Mouse (Mus musculus) cerebellum, adult 11 months (tissue): ENCODE data around the gene Zfp324.

Experiments
- DNase-seq: peaks from one replicate; pipeline ENCODE4 v3.0.0; 2022

Gene Zfp324

GRCm38 (mm10) chr7:12970906-12971305 lies 5.3 kb downstream of the Zfp324 start:
- no peak for DNase-seq

- peak; percentile 99 for DNase-seq
Measured at GRCm38 (mm10) chr7:12977682-12978389, 12.2 kb downstream of the Zfp324 start, which contains the start of gene Zfp446. TSS of gene Zfp446 (plus strand) at chr7:12977848.

- DNase-seq = peak; percentile 39
Measured at GRCm38 (mm10) chr7:12978931-12979722, 13.5 kb downstream of the Zfp324 start.

GRCm38 (mm10) chr7:12979776-12980175 lies 14.1 kb downstream of the Zfp324 start:
- DNase-seq = no peak

- no peak for DNase-seq
Measured at GRCm38 (mm10) chr7:12980291-12980690, 14.7 kb downstream of the Zfp324 start.

- no peak for DNase-seq
Measured at GRCm38 (mm10) chr7:12985724-12986123, 20.1 kb downstream of the Zfp324 start.

GRCm38 (mm10) chr7:12986906-12987305 lies 21.3 kb downstream of the Zfp324 start:
- DNase-seq = no peak

- DNase-seq = no peak
Measured at GRCm38 (mm10) chr7:12987409-12988189, 22.0 kb downstream of the Zfp324 start.

GRCm38 (mm10) chr7:12992222-12992621 lies 26.6 kb downstream of the Zfp324 start:
- no peak for DNase-seq

- no peak for DNase-seq
Measured at GRCm38 (mm10) chr7:12993148-12993547, 27.5 kb downstream of the Zfp324 start.

- DNase-seq = no peak
Measured at GRCm38 (mm10) chr7:12995862-12996261, 30.2 kb downstream of the Zfp324 start.

- no peak for DNase-seq
Measured at GRCm38 (mm10) chr7:12997230-12997629, 31.6 kb downstream of the Zfp324 start.

GRCm38 (mm10) chr7:12998053-12998452 lies 32.4 kb downstream of the Zfp324 start, which contains the start of gene Slc27a5:
TSS of gene Slc27a5 (minus strand) at chr7:12998192.
- DNase-seq = no peak

- DNase-seq = no peak
Measured at GRCm38 (mm10) chr7:12998851-12999250, 33.2 kb downstream of the Zfp324 start, which contains the start of gene Trim28. TSS of gene Trim28 (plus strand) at chr7:12999114.

GRCm38 (mm10) chr7:13001584-13001983 lies 35.9 kb downstream of the Zfp324 start:
- no peak for DNase-seq

GRCm38 (mm10) chr7:13003380-13003779 lies 37.7 kb downstream of the Zfp324 start:
- DNase-seq = no peak

- no peak for DNase-seq
Measured at GRCm38 (mm10) chr7:13006011-13006410, 40.4 kb downstream of the Zfp324 start.

GRCm38 (mm10) chr7:13006531-13006930 lies 40.9 kb downstream of the Zfp324 start:
- DNase-seq = no peak

- DNase-seq = no peak
Measured at GRCm38 (mm10) chr7:13007341-13008092, 41.9 kb downstream of the Zfp324 start.

- peak; percentile 92 for DNase-seq
Measured at GRCm38 (mm10) chr7:13009143-13010004, 43.7 kb downstream of the Zfp324 start.
